Mouse (Mus musculus) neural tube, embryonic 13.5 days (tissue): ENCODE measurements around the gene Gbp6. TPM values are rescaled to one million over a fixed set of nuclear protein-coding genes. Genes with fewer than 3 reads are reported as not detected.
"Not testable (repeated sequence)": the region's sequence is repeated elsewhere in the genome, so short reads cannot be mapped to it uniquely, and the experiment has no call there.

Source experiments
- ATAC-seq: fragments of 200-750 bp; cut with Nextera tagmentation; 2 replicates; pipeline ENCODE4 v1.8.0; 2017; ENCODE audit warnings: low read depth, mild to moderate bottlenecking, moderate TSS enrichment, moderate library complexity
- H3K27ac ChIP-seq: fragments of 300-500 bp; sonication (generic); replicated peaks from 2 replicates; pipeline ENCODE4 v1.5.1; 2015; ENCODE audit warnings: moderate library complexity, mild to moderate bottlenecking, inconsistent platforms
- H3K27me3 ChIP-seq: fragments of 300-500 bp; sonication (generic); 2 replicates; pipeline ENCODE4 v1.6.1; 2015; ENCODE audit warnings: mild to moderate bottlenecking, inconsistent platforms
- H3K36me3 ChIP-seq: fragments of 300-500 bp; sonication (generic); 2 replicates; pipeline ENCODE4 v1.6.1; 2015; ENCODE audit warnings: mild to moderate bottlenecking, inconsistent platforms
- H3K4me1 ChIP-seq: fragments of 300-500 bp; sonication (generic); replicated peaks from 2 replicates; pipeline ENCODE4 v1.6.1; 2015; ENCODE audit warnings: inconsistent platforms
- H3K4me2 ChIP-seq: fragments of 300-500 bp; sonication (generic); 2 replicates; pipeline ENCODE4 v1.6.1; 2015; ENCODE audit warnings: inconsistent platforms, mild to moderate bottlenecking, moderate library complexity
- H3K4me3 ChIP-seq: fragments of 300-500 bp; sonication (generic); 2 replicates; pipeline ENCODE4 v1.5.1; 2015; ENCODE audit warnings: mild to moderate bottlenecking, inconsistent platforms
- H3K9ac ChIP-seq: fragments of 300-500 bp; sonication (generic); 2 replicates; pipeline ENCODE4 v1.6.1; 2015; ENCODE audit warnings: moderate library complexity, mild to moderate bottlenecking, inconsistent platforms
- H3K9me3 ChIP-seq: fragments of 300-500 bp; sonication (generic); 2 replicates; pipeline ENCODE4 v1.6.1; 2016; ENCODE audit warnings: inconsistent platforms
- WGBS: fragments of 180-500 bp; shearing (Covaris S2); methylation state at CpG from one replicate; pipeline ENCODE4 v1.1.7; 2015; 5-methylcytosine and 5-hydroxymethylcytosine counted together
- polyA plus RNA-seq: library from polyadenylated mRNA; unstranded; fragments of >200 nt; fragmentation: Nextera tagmentation; extraction: Ambion mirVana; gene quantifications from 2 replicates; pipeline ENCODE4 v1.2.1, GENCODE M21; 2015

The Gbp6 gene
- polyA plus RNA-seq, result 4.6 and 5.0 TPM in 2 replicates

DNA sequence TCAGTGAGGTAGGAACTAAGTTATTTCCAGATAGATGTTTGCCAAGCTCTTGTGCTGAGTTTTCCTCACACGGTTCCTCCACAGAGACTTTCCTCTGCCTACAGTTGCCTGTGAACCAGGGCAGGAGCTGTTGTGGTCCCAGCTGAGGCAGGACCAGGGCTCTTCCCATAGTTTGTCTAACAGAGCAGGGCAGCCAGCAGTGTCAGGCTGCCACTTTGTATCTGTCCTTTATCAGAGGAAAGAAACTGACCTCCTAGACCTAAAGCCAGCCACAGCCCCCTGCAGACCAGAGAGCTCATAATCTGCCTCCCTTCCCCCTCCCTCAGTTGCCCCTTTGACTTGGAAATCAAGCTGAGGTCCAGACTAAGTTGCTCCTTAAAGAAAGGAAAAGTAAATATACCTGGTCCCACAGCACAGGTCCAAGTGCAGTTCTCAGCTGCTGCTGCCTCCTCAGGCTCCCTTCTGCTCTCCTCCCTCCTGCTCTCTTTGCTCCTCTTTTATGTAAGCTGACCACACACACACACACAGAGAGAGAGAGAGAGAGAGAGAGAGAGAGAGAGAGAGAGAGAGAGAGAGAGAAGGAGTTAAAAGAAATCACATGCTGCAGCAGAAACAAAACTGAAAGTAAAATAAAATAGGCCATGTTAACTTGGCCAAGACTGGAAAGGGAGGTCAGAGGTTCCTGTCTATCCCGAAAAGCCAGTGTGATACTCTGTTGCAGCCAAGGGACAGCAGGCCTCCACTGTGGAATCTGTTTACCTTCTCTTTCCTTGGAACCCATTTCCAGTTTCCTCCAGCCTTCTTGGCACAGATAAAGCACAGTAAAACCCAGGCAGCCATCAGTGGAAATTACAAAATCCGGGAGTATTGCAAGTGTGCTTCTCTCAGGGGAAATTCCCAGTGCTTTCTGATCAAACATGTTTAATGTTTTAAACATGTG is at the start of gene Gbp6, which contains the start of gene Gm43302:
Gbp6 (minus strand) TSS at position 473 of the 940 bp plus-strand sequence.
Gm43302 (minus strand) TSS at position 470 of the 940 bp plus-strand sequence.
- ATAC-seq, H3K9me3 ChIP-seq, H3K27ac ChIP-seq, H3K4me2 ChIP-seq, H3K4me1 ChIP-seq, H3K36me3 ChIP-seq, H3K9ac ChIP-seq, H3K4me3 ChIP-seq, H3K27me3 ChIP-seq: not testable (repeated sequence)
- 59% methylated on average over 3 of the region's 3 CpGs for WGBS

DNA sequence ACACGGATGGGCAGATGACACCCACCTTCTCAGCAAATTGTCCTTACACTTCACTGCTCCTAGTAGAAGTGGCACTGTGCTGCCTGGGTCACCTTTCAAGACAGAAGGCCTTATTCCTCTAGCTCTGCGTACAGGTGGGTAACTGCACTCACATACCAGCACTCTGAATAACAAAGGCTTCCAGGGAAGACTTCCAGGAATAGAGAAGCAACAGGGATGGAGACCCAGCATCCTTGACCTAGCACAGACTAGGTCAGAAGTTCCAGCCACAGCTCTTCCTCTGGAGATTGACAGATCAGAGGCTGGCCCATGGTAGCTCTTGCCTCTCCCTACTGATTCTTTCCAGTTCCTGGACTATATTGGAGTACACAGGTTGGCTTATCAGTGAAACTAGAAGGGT is 47.8 kb upstream of the Gbp6 start:
- no peak overlapping the region for H3K9ac ChIP-seq
- H3K27me3 ChIP-seq, result no peaks in the 10 kb centered on the region
- WGBS, result 81% methylated on average over 2 of the region's 2 CpGs
- H3K4me1 ChIP-seq, result no peaks in the 10 kb centered on the region
- H3K27ac ChIP-seq, result no peak overlapping the region
- no peak overlapping the region for H3K4me3 ChIP-seq
- no peaks in the 10 kb centered on the region for H3K36me3 ChIP-seq
- no peak for ATAC-seq
- no peaks in the 10 kb centered on the region for H3K9me3 ChIP-seq
- no peak overlapping the region for H3K4me2 ChIP-seq

DNA sequence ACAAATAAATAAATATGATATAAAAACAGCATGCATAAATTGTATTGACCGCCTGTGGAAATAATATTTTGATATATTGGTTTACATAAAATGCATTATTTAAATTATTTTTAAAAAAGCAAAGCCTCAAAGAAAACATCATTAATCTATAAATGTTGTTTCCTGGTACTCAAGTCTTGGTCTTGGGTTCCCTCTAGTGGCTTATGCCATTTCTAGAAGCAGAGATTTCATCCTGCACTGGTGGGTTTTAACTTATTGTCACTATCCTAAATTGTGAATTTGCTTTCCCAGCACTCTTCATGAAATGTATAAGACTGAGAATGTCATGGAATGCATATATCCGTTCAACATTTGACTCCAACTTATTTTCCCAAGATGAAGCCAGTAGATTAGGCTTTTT is 29.0 kb upstream of the Gbp6 start:
- WGBS, result 69% methylated on average over 2 of the region's 2 CpGs
- Histone ChIP-seq H3K9me3 (no peaks in the 10 kb centered on the region), H3K9ac (no peak overlapping the region), H3K4me1 (no peaks in the 10 kb centered on the region), H3K27me3 (no peaks in the 10 kb centered on the region), H3K27ac (no peak overlapping the region), H3K36me3 (no peaks in the 10 kb centered on the region), H3K4me3 (no peak overlapping the region), H3K4me2 (no peak overlapping the region)
- no peak for ATAC-seq

DNA sequence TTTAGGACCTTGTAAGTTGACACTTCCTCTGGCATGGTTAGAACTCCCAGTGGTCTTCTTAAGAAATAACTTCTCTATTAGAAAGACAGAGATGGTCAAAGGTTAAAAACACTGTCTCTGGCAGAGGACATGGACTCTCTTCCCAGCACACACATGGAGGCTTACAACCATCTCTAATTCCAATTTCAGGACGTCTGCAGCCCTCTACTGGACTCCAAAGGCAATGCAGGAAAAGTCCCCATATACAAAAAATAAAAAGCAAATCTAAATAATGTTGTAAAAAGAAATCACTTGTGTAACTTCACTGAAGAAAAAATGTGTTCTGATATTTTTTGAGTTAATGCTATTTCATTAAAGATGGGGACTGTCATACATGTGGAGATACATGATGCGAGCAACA is 17.4 kb upstream of the Gbp6 start:
- WGBS, result 82% methylated on average over 2 of the region's 2 CpGs
- Histone ChIP-seq H3K27me3 (no peaks in the 10 kb centered on the region), H3K36me3 (no peaks in the 10 kb centered on the region), H3K9ac (no peak overlapping the region), H3K27ac (no peak overlapping the region), H3K9me3 (no peaks in the 10 kb centered on the region), H3K4me2 (no peak overlapping the region), H3K4me3 (no peak overlapping the region), H3K4me1 (no peaks in the 10 kb centered on the region)
- ATAC-seq, result no peak

DNA sequence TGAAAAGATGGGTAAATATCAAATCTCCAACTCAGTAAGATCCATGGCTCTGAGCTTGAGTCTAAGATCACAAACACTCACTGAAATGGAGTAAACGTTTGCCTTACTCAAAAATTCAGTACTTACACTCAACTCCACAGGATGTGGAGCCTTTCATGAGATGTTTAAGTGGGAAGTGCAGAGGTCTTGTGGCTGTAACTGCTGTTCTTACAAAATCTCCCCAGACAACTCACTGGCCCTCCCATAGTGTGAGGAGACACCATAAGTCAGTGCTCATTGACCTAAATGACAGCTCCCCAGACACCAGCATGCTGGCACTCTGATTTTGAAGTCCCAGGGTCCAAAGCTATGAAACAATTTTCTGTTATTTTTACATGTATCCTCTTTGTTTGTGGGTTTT is 15.7 kb upstream of the Gbp6 start:
- not testable (repeated sequence) for H3K4me3 ChIP-seq, ATAC-seq, H3K27ac ChIP-seq, H3K4me2 ChIP-seq, H3K36me3 ChIP-seq, H3K9ac ChIP-seq, H3K4me1 ChIP-seq, H3K9me3 ChIP-seq, H3K27me3 ChIP-seq
- WGBS, result 62% methylated on average over 1 of the region's 1 CpGs

DNA sequence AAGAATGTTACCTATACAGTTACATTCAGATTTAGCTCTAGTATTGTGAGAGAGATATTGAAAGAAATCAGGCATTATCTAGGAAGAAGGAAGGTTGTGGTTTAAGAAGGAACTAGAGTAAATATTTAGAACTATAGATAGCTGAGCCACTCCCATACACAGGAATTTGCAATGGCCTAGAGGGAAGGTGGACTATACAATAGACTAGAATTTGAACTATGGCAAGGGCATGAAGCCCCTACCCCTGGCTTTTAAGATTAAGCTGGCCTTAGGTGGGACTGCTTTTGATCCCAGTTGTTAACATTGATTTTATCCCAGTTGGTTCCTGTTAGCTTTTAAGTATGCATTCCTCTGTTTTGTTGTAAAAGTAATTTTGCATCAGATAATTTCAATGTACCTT is 13.4 kb upstream of the Gbp6 start:
- not testable (repeated sequence) for H3K27me3 ChIP-seq, H3K36me3 ChIP-seq, H3K9me3 ChIP-seq, H3K4me3 ChIP-seq, H3K9ac ChIP-seq, H3K27ac ChIP-seq, H3K4me1 ChIP-seq, H3K4me2 ChIP-seq, ATAC-seq

DNA sequence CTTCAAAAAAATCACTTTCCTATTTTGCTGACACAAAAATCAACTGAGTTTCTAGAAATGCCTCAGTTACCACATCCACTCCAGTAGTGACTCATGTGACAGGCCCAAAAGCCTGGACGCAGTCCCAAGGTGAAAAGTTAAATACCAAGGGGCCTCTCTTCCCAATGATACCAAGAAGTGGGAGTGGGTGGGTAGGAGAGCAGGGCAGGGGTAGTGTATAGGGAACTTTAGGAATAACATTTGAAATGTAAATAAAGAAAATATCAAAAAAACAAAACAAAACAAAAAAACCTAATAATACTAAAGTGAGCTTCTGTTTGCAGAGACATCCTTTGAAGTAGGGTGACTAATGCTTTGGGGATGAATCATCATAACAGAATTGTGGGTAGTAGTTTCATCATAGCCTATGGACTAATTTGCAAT is 12.7 kb upstream of the Gbp6 start:
- Histone ChIP-seq H3K27me3 (no peaks in the 10 kb centered on the region), H3K27ac (no peak overlapping the region), H3K9ac (no peak overlapping the region), H3K4me1 (no peaks in the 10 kb centered on the region), H3K36me3 (no peaks in the 10 kb centered on the region), H3K4me3 (no peak overlapping the region), H3K4me2 (no peak overlapping the region), H3K9me3 (no peaks in the 10 kb centered on the region)
- no peak for ATAC-seq
- WGBS, result 90% methylated on average over 1 of the region's 1 CpGs

DNA sequence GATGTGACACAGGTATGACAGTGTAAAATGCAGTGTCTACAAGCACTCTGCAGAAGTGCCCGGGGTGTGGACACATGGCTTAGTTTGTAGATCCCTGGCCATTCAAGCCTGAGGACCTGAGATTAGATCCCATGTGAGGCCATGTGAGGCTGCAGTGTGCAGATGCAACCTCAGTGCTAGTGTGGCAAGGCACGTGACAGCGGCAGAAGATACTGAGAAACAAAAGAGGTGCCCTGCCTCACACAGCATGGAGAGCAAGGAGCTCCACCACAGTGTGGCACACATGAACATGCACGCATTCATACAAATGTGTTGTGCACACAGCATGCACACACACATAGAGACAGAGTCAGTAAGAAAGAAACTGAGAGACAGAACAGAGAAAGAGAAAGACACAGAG is 12.2 kb upstream of the Gbp6 start:
- not testable (repeated sequence) for H3K27me3 ChIP-seq, H3K4me3 ChIP-seq, H3K4me2 ChIP-seq, ATAC-seq, H3K27ac ChIP-seq, H3K36me3 ChIP-seq, H3K9ac ChIP-seq, H3K9me3 ChIP-seq, H3K4me1 ChIP-seq
- 92% methylated on average over 4 of the region's 4 CpGs for WGBS

DNA sequence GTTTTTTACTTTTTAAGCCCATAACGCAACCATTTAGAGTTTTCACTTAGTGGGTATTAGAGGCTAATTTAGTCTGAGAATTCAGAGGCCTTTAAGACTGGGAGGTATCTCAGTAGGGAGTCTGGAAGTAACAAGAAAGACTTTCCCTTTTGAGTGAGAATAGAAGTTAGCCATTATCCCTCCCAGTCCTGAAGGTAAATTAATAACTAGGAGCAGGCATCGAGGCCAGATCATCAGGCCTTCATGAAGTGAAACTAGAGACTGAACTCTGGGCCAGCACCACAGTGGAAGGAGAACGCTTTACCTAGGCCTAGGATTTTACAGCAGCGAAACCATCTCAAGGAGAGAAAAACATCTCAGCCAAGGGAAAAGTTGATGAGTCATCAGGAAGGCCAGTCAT is 8.5 kb upstream of the Gbp6 start:
- Histone ChIP-seq H3K36me3 (no peaks in the 10 kb centered on the region), H3K27ac (no peak overlapping the region), H3K4me3 (no peak overlapping the region), H3K4me2 (no peak overlapping the region), H3K9me3 (no peaks in the 10 kb centered on the region), H3K9ac (no peak overlapping the region), H3K4me1 (no peaks in the 10 kb centered on the region), H3K27me3 (no peaks in the 10 kb centered on the region)
- 76% methylated on average over 4 of the region's 4 CpGs for WGBS
- ATAC-seq, result no peak

DNA sequence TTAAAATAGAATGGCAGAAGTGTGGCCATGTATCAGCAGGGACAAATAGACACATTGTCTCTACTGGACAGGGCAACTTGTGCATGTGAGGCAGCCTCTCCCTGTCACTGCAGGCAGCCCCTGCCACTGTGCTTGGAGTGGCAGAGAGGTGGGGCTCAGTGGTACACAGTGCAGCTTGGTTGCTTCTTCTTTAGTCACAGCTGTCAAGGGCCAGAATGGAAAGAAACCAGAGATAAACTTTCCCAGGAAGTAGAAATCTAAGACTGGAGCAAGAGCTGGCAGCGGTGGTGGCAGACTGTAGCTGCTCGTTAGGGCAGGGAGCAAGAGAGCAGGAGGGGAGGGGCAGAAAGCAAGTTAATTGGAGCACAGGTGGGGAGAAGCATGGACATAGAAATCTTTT is 8.0 kb upstream of the Gbp6 start:
- Histone ChIP-seq H3K4me2 (no peak overlapping the region), H3K36me3 (no peaks in the 10 kb centered on the region), H3K4me1 (no peaks in the 10 kb centered on the region), H3K9ac (no peak overlapping the region), H3K9me3 (no peaks in the 10 kb centered on the region), H3K27me3 (no peaks in the 10 kb centered on the region), H3K4me3 (no peak overlapping the region), H3K27ac (no peak overlapping the region)
- WGBS, result 51% methylated on average over 2 of the region's 2 CpGs
- ATAC-seq, result no peak

DNA sequence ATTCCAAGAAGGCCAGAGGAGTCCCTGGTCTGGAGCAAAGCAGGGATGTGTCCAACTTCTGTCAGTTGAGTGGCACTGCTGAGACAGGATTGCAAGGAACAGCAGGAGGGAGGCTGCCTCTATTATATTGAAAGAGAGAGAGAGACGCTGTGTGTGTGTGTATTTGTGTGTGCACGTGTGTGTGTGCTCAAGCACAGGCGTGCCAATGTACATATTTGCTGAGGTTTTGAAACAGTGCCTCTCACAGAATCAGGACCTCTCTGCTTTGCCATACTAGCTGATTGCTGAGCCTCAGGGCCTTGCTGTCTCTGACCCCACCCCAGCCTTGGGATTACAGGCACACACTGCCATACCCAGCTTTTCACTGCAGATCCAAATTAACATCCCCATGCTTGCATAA is 2.2 kb upstream of the Gbp6 start:
- no peak overlapping the region for H3K27ac ChIP-seq
- no peaks in the 10 kb centered on the region for H3K27me3 ChIP-seq
- H3K4me1 ChIP-seq, result no peaks in the 10 kb centered on the region
- no peak overlapping the region for H3K4me3 ChIP-seq
- no peaks in the 10 kb centered on the region for H3K9me3 ChIP-seq
- no peak overlapping the region for H3K9ac ChIP-seq
- no peak overlapping the region for H3K4me2 ChIP-seq
- 83% methylated on average over 3 of the region's 3 CpGs for WGBS
- no peak for ATAC-seq
- no peaks in the 10 kb centered on the region for H3K36me3 ChIP-seq

DNA sequence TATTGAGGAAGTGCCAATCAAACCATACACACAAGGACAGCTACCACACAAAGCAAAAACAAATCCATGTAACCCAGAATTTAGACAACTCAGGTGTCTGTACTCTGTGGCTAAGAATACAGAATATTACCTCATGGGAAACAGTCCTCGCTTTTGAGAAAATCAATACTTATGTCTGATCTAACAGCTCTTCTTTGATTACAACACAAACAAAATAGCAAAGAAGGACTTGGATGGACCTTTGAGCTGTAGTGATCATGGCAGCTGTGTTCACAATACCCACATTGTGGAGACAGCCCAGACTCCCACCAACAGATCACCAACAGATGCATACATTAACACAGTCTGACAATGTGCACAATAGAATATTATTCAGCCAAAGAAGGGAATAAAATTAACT is 1.0 kb downstream of the Gbp6 start:
- ATAC-seq, result no peak
- no peak overlapping the region for H3K4me2 ChIP-seq

DNA sequence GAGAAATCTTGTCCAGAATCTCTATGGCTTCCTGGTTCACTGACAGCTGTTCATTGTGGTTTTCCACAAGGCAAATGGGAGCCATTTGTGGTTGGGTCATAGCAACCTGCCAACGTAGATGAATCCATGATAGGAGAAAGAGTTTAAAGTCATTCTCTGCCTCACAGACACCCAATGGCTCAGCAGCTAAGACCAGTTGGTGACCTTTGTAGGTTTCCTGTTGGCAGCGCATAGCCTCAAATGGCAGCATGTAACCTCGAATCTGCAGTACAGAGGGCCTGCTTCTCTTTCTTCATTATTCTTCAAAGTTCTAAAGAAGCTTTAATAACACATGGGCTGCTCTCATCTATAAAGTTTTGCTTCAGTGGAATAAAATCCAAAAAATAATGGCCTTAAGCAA is 2.6 kb downstream of the Gbp6 start:
- H3K27ac ChIP-seq, H3K4me1 ChIP-seq: not testable (repeated sequence)

More for the DNA sequence above, 1.0 kb downstream of the Gbp6 start:
- 82% methylated on average over 1 of the region's 1 CpGs for WGBS
- Histone ChIP-seq H3K27ac (no peak overlapping the region), H3K4me3 (no peak overlapping the region), H3K36me3 (no peaks in the 10 kb centered on the region), H3K27me3 (no peaks in the 10 kb centered on the region), H3K9ac (no peak overlapping the region), H3K4me1 (no peaks in the 10 kb centered on the region), H3K9me3 (no peaks in the 10 kb centered on the region)

More for the DNA sequence above, 2.6 kb downstream of the Gbp6 start:
- H3K9me3 ChIP-seq, ATAC-seq, H3K4me2 ChIP-seq, H3K4me3 ChIP-seq, H3K9ac ChIP-seq, H3K36me3 ChIP-seq, H3K27me3 ChIP-seq: not testable (repeated sequence)
- 93% methylated on average over 3 of the region's 3 CpGs for WGBS
